Mouse (Mus musculus): ENCODE data around the gene Snx13. TPM values are rescaled to one million over a fixed set of nuclear protein-coding genes. Genes with fewer than 3 reads are reported as not detected.

Snx13 gene
- polyA plus RNA-seq, 1 experiment from 2014 or later, result 52.3 TPM

DNA sequence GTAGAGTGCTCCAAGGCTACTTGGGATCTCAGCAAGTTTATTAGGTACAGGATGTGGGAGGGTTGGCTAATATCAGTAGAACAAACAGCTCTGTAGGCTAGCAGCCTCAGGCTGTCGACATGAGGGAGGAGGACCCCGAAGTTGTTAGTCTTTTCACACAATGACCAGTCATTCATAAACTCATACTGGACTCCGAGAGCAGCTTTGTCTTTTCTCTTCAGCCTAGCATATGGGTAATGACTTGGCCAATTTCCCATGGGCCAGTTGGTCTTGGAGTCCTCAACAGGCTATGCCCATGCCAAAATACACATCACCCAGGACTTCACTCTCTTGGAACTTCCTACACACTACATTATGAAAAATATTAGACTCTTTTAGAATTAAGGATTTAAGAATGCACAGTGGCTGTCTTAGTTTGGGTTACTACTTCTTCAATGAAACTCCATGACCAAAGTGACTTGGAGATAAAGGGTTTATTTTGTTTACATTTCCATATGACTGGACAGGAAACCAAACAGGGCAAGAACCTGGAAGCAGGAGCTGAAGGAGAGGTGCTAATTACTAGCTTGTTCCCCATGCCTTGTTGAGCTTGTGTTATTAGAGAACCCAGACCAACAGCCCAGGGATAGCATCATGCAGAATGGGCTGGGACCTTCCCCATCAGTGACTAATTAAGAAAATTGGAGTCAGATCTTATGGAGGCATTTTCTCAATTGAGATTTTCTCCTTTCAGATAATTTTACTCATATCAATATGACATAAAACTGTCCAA is 16.9 kb downstream of the Snx13 start:
- Histone ChIP-seq H3K27ac (no peak overlapping the region), H3K36me3 (ENCODE audit: inconsistent target) (no peaks in the 10 kb centered on the region), H3K79me2 (ENCODE audit: inconsistent target) (peaks cover 98% of the 10 kb centered on the region), H3K4me3 (ENCODE audit: inconsistent target) (no peak overlapping the region)
- WGBS (ENCODE audit: missing documents), result 58% methylated on average over 2 of the region's 3 CpGs

DNA sequence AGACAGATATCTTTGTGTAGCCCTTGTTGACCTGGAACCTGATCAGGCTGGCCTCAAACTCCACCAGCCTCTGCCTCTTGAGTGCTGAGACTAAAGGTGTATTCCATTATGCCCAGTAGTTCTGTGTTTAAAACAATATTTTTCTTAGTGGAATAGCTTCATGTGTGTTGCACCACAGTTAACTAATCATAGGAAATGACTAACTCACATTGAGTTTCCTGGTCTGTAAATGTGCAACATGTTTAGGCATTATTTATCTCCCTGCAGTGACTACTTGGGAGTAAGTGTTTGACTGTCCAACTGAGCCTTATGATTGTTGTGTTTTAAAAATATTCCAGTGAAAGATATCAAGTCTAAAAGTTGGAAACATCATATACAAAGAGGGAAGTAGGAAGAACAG is 20.6 kb downstream of the Snx13 start:
- peaks cover 98% of the 10 kb centered on the region for H3K79me2 ChIP-seq (ENCODE audit: inconsistent target)
- no peak overlapping the region for H3K4me3 ChIP-seq (ENCODE audit: inconsistent target)
- H3K36me3 ChIP-seq (ENCODE audit: inconsistent target), result no peaks in the 10 kb centered on the region
- peak overlapping the region; percentile 84 for H3K27ac ChIP-seq

DNA sequence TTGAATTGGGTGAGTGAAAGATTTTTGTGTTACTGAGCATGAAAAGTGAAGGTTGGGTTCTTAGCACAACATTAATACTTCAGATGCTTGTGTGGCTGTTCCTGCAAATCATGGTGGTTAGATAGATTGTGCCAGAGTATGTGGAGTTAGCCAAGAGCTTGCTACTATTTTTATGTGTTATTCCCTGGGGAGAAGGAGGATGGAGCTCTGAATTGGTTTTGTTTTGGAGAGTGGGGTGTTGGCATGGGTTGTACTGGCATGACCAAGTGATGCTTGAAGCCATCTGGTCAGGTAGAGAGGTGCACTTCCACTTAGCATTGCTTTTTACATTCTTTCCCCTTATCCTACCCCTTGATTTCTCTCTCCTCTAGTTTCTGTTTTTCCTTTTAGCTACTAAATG is 24.4 kb downstream of the Snx13 start:
- H3K4me3 ChIP-seq (ENCODE audit: inconsistent target), result no peak overlapping the region
- H3K27ac ChIP-seq, result no peak overlapping the region
- H3K79me2 ChIP-seq (ENCODE audit: inconsistent target), result peaks cover 98% of the 10 kb centered on the region
- H3K36me3 ChIP-seq (ENCODE audit: inconsistent target), result no peaks in the 10 kb centered on the region

DNA sequence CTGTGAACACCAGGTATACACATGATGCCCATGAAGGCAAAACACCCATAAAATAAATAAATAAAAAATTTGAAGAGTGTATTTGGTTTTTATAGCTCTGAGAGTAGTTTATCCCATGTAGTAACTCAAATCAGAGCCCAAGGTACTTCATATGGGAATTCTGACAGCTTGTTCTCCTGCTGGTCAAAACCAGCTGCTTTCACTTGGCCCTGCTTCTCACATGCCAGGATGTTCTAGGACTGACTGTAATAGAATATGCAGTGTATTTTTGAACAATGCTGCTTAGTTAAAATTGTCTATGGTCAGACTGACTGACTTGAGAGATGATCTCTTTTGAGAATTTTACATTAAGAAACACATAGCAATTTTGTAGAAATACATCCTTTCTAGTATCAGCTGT is 25.2 kb downstream of the Snx13 start:
- H3K4me3 ChIP-seq (ENCODE audit: inconsistent target), result no peak overlapping the region
- no peak overlapping the region for H3K27ac ChIP-seq
- peaks cover 100% of the 10 kb centered on the region for H3K79me2 ChIP-seq (ENCODE audit: inconsistent target)
- no peaks in the 10 kb centered on the region for H3K36me3 ChIP-seq (ENCODE audit: inconsistent target)

DNA sequence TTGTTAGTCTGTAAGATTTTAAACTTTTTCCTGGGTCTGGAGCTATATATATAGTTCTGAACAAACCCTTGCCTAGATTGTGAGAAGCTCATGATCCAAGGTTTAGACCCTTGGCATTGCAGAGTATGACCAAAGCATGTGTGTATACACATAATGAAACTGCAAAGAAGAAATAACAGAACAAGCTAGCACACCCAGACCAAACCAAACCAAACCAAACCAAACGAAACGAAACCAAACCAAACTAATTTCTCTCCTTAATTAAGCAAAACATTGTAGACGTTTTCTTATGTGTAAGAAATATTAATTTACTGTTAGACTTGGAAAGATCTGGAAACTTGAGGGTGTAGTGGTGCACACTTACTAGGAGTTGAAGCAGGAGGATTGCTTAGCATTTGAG is 29.0 kb downstream of the Snx13 start:
- Histone ChIP-seq H3K36me3 (ENCODE audit: inconsistent target) (no peaks in the 10 kb centered on the region), H3K27ac (no peak overlapping the region), H3K4me3 (ENCODE audit: inconsistent target) (no peak overlapping the region), H3K79me2 (ENCODE audit: inconsistent target) (peaks cover 97% of the 10 kb centered on the region)
- WGBS (ENCODE audit: missing documents), result 79% methylated on average over 2 of the region's 3 CpGs

DNA sequence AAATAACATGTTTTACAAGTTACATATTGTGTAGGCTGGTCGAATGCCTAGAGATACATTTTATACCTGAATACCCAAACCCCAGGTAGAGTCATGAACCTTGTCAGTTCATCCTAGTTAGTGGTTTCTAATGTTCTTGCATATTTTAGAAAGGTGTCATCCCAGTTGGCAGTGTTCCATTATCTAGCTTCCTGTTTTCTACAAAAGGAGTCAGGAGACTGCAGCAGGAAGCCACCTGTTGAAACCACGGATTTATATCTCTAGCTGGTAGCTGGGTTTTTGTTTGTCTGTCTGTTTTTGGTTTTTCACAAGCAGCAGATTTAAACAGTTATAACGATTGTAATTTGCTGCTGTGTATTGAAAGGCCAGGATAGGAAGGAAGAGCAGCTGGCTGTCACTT is 76.6 kb downstream of the Snx13 start:
- 23% methylated on average over 3 of the region's 3 CpGs for WGBS (ENCODE audit: missing documents)
- no peak overlapping the region for H3K4me3 ChIP-seq (ENCODE audit: inconsistent target)
- H3K79me2 ChIP-seq (ENCODE audit: inconsistent target), result no peaks in the 10 kb centered on the region

DNA sequence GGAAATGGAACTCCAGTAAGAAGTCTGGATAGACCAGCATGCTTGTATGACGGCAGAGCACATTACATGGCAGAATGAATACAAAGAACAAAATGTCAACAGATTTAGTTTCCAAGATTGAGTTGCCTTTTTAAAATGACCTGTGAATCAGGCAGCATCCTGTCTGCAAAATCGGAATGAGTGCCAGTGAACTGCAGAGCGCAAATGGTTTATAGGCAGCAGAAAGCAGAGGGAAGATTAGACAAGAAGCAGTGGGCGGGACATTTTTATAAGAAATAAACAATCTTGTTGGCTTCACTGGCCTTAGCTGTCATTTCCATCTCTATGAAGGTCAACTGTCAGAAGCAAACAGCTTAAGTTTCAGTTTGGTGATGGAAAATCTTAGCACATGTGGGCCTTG is 106.2 kb downstream of the Snx13 start:
- WGBS (ENCODE audit: missing documents), result 96% methylated on average over 4 of the region's 4 CpGs
- H3K4me3 ChIP-seq (ENCODE audit: inconsistent target), result no peak overlapping the region
- H3K79me2 ChIP-seq (ENCODE audit: inconsistent target), result no peaks in the 10 kb centered on the region
- no peak overlapping the region for H3K27ac ChIP-seq
- peaks cover 5% of the 10 kb centered on the region; the same call in 1 of the 2 replicates for H3K36me3 ChIP-seq (ENCODE audit: inconsistent target)

More for the DNA sequence above, 76.6 kb downstream of the Snx13 start:
- Histone ChIP-seq H3K27ac (no peak overlapping the region), H3K36me3 (ENCODE audit: inconsistent target) (peaks cover 48% of the 10 kb centered on the region)

DNA sequence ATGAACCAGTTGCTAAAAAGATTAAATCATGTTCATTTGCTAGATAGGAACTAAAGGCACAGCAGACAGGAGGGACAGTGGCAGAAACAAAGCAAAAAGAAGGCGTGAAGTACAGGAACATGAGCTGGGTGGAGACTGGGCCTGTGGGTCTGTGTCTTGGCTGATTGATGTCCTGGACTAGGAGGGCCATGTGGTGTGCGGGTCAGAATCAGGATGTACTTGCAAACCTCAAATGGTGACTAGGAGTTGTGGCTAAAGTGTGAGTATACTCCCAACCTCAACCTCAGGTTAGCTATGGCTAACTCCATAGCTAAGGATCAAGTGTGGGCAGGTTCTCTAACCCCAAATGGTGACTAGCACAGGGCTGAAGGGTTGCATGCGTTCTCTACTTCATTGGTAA is 107.2 kb downstream of the Snx13 start:
- H3K4me3 ChIP-seq (ENCODE audit: inconsistent target), result no peak overlapping the region
- H3K36me3 ChIP-seq (ENCODE audit: inconsistent target), result no peaks in the 10 kb centered on the region
- no peak overlapping the region for H3K27ac ChIP-seq
- 38% methylated on average over 3 of the region's 3 CpGs for WGBS (ENCODE audit: missing documents)
- no peaks in the 10 kb centered on the region for H3K79me2 ChIP-seq (ENCODE audit: inconsistent target)

DNA sequence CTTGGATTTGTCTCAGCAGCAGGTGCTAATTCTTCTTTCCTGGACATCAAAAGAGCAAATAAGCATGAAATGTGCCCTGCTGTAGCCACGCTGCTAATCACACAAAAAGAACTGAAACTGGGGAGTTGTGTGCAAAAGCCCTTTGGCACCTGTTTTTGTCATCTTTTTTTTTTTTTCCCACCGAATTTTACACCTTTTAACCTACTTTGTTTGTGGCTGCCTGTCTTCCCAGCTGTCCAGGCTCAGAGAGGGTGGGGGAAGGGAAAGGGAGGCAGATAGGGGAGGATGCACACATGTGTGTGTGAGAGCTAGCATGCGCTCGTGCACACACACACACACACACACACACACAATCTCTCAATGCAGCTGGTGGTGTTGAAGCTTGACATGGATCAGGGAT is 110.3 kb downstream of the Snx13 start:
- no peak overlapping the region for H3K4me3 ChIP-seq (ENCODE audit: inconsistent target)
- H3K79me2 ChIP-seq (ENCODE audit: inconsistent target), result no peaks in the 10 kb centered on the region
- no peaks in the 10 kb centered on the region for H3K36me3 ChIP-seq (ENCODE audit: inconsistent target)
- no peak overlapping the region for H3K27ac ChIP-seq
- WGBS (ENCODE audit: missing documents), result 96% methylated on average over 3 of the region's 4 CpGs

DNA sequence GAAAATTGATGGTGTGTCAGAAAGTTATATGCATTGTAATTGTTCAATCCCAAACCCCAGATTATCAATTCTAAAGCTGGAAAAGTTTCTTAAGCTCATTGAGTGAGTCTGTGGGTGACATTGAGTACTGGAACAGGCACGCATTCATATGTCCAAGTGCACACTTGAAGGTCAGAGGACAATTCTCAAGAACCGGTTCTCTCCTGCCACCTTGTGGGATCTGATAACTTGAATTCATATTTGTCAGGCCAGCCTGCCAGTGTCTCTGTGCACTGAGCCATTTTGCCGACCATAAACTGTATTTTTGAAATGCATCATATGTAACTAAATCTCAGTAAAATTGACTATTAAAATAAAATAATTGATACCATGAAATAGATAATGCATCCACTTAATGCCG is 114.7 kb downstream of the Snx13 start:
- Histone ChIP-seq H3K36me3 (ENCODE audit: inconsistent target) (no peaks in the 10 kb centered on the region), H3K27ac (no peak overlapping the region)
- 57% methylated on average over 4 of the region's 4 CpGs for WGBS (ENCODE audit: missing documents)

DNA sequence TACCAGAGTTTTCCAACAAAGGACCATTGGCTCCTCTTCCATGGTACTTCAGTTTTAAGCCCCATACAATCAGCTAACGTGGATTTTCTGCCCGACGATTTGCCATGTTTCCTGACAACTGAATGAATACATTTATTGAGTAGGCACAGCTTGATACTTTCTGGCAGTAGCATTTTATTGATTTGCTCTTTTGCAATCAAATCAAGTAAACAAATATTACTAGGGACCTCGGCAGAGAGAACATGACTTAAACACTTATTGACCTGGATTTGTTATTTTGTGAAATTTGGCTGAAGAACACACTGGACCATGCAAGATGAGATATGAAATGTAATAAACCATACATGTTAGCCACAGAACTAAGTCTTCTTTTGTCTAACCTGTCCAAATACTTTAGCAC is 123.3 kb downstream of the Snx13 start:
- no peaks in the 10 kb centered on the region for H3K36me3 ChIP-seq (ENCODE audit: inconsistent target)
- H3K4me3 ChIP-seq (ENCODE audit: inconsistent target), result no peak overlapping the region
- 100% methylated on average over 4 of the region's 4 CpGs for WGBS (ENCODE audit: missing documents)
- no peak overlapping the region for H3K27ac ChIP-seq
- H3K79me2 ChIP-seq (ENCODE audit: inconsistent target), result no peaks in the 10 kb centered on the region

More for the DNA sequence above, 114.7 kb downstream of the Snx13 start:
- no peaks in the 10 kb centered on the region for H3K79me2 ChIP-seq (ENCODE audit: inconsistent target)
- H3K4me3 ChIP-seq (ENCODE audit: inconsistent target), result no peak overlapping the region

DNA sequence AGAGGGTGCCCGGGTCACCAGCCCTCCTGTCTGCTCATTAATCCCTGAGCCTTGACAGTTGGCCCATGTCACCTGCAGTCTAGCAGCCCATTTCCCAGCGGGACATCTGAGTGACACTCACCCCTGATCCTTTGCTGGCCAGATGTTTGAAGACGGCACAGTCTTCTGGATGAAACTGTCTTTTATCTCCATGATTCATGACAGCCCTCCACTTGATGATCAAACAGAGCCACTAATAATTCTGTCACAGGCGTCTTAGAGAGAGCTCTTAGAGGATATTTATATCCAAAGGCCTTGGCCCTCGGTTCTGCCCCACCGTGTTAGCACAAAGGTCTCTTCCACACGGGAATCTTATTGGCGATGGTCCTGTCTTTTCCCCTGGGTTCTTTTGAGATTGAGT is 129.0 kb downstream of the Snx13 start:
- Histone ChIP-seq H3K4me3 (ENCODE audit: inconsistent target) (no peak overlapping the region), H3K36me3 (ENCODE audit: inconsistent target) (no peaks in the 10 kb centered on the region), H3K79me2 (ENCODE audit: inconsistent target) (no peaks in the 10 kb centered on the region), H3K27ac (no peak overlapping the region)
- 88% methylated on average over 8 of the region's 8 CpGs for WGBS (ENCODE audit: missing documents)

DNA sequence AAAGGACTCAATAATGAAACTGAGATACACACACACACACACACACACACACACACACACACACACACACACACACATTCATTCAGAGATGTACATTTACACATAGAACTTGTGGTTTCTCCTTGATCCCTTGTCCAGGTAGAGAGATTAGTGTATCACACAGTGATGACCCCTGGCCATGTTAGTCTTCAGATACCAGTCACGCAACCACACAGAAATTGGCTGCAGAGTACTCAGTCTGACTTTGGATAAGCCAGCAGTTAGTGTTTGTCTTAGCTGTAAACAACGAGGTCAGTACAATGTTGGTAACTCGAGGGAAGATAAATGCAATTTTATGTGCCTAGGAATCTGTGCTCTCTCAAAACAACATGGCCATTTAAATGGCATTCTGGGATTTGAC is 129.6 kb downstream of the Snx13 start:
- Histone ChIP-seq H3K79me2 (ENCODE audit: inconsistent target) (no peaks in the 10 kb centered on the region), H3K27ac (no peak overlapping the region), H3K36me3 (ENCODE audit: inconsistent target) (no peaks in the 10 kb centered on the region), H3K4me3 (ENCODE audit: inconsistent target) (no peak overlapping the region)
- 100% methylated on average over 3 of the region's 3 CpGs for whole genome bisulfite sequencing (ENCODE audit: missing documents)

DNA sequence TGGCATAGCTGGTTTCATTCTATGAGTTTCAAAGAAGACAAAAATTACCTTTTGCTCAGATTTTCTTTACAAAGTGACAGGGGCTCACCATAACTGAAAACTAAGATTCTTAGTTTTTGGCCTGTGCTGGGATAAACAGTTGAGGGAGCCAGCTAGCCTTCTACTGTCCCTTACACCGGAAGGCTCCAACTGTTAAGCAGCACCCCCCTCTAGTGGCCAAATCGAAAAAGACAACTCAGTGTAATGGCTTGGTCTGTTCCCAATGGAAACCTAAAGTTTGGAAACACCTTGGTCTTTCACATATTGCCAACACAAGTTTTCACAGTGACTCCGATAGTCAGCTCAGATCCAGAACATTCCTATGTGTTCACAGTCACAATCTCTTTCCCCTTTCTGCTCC is 135.7 kb downstream of the Snx13 start:
- Histone ChIP-seq H3K36me3 (ENCODE audit: inconsistent target) (no peaks in the 10 kb centered on the region), H3K79me2 (ENCODE audit: inconsistent target) (no peaks in the 10 kb centered on the region), H3K4me3 (ENCODE audit: inconsistent target) (no peak overlapping the region), H3K27ac (no peak overlapping the region)
- 9% methylated on average over 3 of the region's 3 CpGs for WGBS (ENCODE audit: missing documents)

DNA sequence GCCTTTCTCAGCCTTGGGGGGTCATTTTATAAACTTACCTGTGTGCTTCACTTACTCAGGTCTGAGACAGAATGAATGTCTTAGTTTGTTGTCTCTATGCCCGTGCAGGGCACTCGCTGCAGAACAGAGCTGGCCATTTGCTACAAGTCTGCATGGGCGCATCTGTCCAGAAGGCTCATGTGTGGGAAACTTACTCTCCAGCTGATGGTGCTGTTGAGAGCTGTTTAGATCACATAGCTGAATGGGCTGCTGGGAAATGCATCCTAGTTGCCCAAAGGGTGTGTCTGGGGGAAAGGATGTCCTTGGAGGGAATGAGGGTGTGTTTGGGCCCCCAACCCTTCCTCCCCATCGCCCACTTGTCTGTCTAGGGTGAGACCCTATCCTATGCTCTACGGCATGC is 137.3 kb downstream of the Snx13 start:
- H3K79me2 ChIP-seq (ENCODE audit: inconsistent target), result no peaks in the 10 kb centered on the region
- no peaks in the 10 kb centered on the region for H3K36me3 ChIP-seq (ENCODE audit: inconsistent target)
- H3K27ac ChIP-seq, result no peak overlapping the region
- WGBS (ENCODE audit: missing documents), result 88% methylated on average over 5 of the region's 5 CpGs
- H3K4me3 ChIP-seq (ENCODE audit: inconsistent target), result no peak overlapping the region

Data from macrophage (primary cell).